Mouse (Mus musculus) 416B (cell line): Measurements from ENCODE around the gene Ints5.
"Not testable (repeated sequence)": the region's sequence is repeated elsewhere in the genome, so short reads cannot be mapped to it uniquely, and the experiment has no call there.

Experiments used
- DNase-seq: peaks from one replicate; pipeline ENCODE4 v3.0.0; 2011; ENCODE audit warnings: low read depth

The Ints5 gene

GRCm38 (mm10) chr19:8892829-8893766 lies at the start of gene Ints5:
Gene Ints5, plus strand, starts transcription at chr19:8893005.
- peak; percentile 87 for DNase-seq

DNA sequence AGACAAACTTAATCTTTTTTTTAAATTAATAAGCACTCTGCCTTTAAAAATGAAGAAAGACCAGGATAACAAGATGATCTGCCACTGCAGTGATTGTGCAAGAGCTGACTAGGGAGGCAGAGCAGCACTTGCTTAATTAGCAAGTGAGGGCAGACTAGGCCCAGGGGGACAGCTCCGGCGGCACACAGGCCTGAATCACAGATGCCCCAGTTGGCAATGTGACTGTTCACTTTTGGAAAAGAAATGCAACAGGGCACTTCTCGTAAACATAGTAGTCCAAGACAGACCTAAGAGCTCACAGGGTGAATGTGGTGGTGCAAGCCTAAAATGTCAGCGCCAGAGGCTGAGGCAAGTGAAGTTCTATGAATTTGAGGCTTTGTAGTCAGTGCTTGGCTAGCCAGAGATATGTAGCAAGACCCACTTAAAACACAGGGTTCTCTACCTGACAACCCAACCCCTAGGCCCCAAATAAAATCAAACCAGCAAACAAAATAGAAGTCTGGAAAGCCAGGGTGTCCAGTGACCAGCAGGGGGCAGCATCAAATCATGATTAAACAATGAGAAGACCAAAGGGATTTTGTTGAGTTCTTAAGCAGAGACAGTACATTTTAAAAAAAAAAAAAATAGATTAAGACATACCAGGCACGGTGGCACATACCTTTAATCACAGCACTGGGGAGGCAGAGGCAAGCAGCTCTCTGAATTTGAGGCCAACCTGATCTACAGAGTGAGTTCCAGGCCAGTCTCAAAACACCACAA lies 48.3 kb upstream of the Ints5 start:
- DNase-seq = peak; percentile 83

DNA sequence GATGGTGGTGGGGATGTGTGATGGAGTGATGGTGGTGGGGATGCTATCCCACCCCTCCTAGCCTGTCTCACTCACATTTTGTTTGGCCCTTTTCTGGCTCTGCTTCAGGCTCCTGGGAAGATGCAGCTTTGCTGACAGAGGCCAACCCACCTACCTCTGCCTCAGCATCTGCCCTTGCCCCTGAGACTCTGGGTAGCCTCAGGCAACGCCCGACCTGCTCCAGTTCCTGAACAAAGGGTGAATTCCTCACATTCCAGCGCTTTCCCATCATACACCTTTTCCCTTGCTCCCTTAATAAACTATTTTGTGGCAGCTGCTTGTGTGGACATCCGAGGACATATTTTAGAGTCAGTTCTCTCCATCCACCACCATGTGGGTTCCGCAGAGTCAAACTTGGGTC lies 44.4 kb upstream of the Ints5 start:
- no peak for DNase-seq

GRCm38 (mm10) chr19:8850402-8850901 lies 42.4 kb upstream of the Ints5 start, which contains the start of gene Lrrn4cl:
Gene Lrrn4cl, plus strand, starts transcription at chr19:8850768.
- peak; percentile 44 for DNase-seq

GRCm38 (mm10) chr19:8851639-8852038 lies 41.2 kb upstream of the Ints5 start:
- DNase-seq = no peak

GRCm38 (mm10) chr19:8852236-8852928 lies 40.4 kb upstream of the Ints5 start:
- DNase-seq = no peak

- DNase-seq = no peak
Measured at GRCm38 (mm10) chr19:8853117-8853516, 39.7 kb upstream of the Ints5 start.

DNA sequence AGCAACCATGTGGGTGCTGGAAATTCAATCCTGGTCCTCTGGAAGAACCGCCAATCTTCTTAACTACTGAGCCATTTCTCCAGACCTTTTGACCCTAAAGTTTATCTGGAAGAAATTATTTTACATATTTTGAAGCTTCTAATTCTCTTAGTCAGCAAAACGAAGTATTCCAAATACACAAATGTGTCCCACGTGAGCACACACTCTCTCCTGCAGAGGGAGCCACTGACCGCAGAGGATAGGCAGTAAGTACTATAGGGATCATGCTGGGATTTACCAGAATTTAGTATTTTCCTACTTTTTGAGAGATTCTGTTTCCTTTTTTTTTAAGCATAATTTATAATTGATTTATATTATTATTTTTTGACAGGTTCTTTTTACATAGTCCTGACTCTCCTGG lies 35.1 kb upstream of the Ints5 start:
- peak; percentile 74 for DNase-seq

- peak; percentile 61 for DNase-seq
Measured at GRCm38 (mm10) chr19:8859018-8859417, 33.8 kb upstream of the Ints5 start.

DNA sequence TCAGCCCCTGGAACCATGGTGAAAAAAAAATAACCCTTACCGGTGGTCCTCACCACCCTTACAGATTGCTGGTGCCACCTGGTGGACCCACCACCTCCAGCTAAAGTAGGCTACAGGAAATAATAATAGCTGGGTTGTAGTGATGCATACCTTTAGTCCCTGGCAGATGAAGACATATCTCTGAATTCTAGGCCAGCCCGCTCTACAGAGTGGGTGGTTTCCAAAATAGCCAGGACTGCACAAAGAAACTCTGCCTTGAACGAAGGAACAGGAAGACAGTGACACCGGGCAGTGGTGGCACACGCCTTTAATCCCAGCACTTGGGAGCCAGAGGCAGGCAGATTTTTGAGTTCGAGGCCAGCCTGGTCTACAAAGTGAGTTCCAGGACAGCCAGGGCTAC lies 28.5 kb upstream of the Ints5 start:
- no peak for DNase-seq

GRCm38 (mm10) chr19:8870381-8870780 lies 22.4 kb upstream of the Ints5 start:
- DNase-seq = not testable (repeated sequence)

- DNase-seq = no peak
Measured at GRCm38 (mm10) chr19:8870838-8871237, 22.0 kb upstream of the Ints5 start.

DNA sequence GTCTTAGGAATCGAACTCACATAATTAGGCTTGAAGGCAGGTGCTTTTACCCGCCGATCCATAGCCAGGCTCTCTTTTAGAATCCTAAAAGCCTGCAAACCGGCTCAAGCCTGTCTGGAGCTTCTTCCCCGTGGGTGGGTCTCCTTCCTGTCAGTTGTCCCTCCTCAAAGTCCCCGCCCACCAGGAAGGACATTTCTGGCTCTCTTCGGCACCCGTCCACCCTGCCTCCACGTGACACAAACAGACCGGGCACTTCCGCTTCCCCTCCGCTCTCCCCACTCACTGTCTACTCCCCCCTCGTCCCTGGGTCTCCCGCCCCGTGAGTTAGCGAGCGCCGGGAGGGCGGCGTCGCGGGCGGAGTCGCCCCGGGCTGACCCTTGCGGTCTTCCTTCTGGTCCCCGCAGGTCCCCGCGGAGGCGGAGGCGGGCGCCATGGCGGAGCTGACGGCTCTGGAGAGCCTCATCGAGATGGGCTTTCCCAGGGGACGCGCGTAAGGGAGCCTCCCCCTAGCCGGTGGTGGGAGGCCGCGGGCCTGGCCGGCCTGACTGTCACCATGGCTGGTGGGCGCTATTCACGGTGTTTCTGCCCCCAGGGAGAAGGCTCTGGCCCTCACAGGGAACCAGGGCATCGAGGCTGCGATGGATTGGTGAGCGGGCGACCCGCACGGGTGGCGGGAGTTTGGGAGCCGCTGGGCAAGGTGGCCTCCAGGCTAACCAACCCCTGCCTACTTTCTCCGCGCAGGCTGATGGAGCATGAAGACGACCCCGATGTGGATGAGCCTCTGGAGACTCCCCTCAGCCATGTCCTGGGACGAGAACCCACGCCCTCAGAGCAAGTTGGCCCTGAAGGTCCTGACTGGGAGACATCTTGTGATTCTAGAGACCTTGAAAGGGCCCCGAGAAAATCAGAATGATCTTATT lies 21.3 kb upstream of the Ints5 start, which contains the start of gene Ubxn1:
Ubxn1 (plus strand) TSS at position 230 of the 920 bp plus-strand sequence.
- DNase-seq = peak; percentile 98

DNA sequence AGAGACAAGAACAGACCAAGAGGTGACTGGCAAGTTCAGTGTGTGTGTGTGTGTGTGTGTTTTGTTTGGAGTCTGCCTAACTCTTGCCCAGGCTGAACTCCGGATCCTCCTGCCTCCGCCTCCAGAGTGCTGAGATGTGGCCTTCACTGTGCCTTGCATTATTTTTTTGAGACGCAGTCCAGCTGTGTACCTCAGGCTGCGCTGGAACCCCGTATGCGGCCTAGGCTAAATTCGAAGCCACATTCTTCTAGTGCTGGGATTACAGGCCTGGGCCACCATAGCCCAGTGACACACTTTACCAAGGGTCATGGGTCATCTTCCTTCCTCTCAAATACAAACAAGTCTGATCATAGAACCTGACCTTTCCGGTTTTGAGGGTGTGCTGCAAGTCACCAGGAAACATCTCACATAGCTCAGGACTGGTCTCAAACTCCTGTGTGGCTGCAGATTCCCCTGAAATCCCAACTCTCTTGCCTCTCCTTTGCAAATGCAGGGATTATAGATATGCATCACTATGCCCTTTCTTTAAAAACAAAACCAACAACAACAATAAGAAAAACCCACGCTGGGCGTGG lies 20.5 kb upstream of the Ints5 start:
- DNase-seq = peak; percentile 63

DNA sequence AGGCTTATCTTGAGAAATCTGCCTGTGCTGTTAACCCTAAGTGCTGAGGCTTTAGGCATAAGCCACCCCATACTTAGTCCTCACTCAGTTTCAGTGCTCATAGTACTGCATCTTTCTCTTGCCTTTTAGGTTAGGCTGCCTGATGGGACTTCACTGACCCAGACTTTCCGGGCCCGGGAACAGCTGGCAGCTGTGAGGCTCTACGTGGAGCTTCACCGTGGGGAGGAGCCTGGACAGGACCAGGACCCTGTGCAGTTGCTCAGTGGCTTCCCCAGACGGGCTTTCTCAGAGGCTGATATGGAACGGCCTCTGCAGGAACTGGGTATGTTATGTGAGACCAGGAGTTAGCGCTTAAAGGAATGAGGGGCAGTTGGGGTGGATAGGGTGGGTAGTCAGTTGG lies 17.8 kb upstream of the Ints5 start:
- no peak for DNase-seq

GRCm38 (mm10) chr19:8880311-8881033 lies 12.3 kb upstream of the Ints5 start, which contains the start of gene Uqcc3:
Gene Uqcc3, minus strand, starts transcription at chr19:8880923.
- peak; percentile 93 for DNase-seq

DNA sequence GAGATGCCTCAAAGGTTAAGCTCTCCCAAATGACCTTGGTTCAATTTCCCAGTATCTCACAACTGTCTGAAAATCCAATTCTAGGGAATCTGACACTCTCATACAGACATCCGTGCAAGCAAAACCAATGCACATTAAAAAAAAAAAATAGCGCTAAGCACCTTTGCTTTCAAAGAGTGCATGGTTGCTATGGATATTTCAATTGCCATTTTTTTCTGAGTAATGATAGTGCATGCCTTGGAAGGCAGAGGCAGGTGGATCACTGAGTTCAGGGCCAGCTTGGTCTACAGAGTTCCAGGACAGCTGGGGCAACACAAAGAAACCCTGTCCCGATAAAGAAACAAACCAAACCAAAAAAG lies 11.8 kb upstream of the Ints5 start:
- no peak for DNase-seq

GRCm38 (mm10) chr19:8883616-8884015 lies 9.2 kb upstream of the Ints5 start, which contains the start of the genes Lbhd1 and Gm49403:
Gene Lbhd1, plus strand, starts transcription at chr19:8883732.
Gene Gm49403, plus strand, starts transcription at chr19:8883930.
- DNase-seq = no peak

DNA sequence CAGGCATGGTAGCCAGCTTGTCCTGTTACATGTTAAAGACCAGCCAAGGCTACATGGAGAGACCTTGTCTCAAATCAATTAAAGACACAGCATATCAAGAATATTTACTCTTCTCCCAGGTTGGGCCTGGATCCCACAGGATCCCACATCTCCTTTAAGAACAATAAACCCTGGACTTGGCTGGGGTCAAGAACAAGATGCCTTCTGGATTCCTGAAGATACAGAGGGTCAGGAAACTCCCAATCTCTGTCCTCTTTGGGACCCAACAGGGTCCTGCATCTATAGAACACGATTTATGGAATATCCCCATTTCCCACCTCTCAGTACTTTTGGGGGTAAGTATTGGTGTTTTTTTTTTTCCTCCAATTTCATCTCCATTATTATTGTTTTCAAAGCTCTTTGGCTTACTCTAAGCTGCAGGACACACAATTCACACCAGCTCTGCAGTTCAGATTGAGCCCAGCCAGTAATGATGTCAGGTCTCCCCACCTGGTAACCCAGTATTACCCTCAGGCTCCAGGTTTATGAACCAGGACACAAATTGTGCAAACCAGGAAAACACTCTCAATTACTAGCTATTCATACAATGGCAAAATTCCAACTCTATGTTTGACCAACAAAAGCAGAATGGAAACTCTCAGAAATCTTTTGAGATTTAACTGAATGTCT lies 5.8 kb upstream of the Ints5 start:
- DNase-seq = peak; percentile 36
